Mouse (Mus musculus) thymus, postnatal 4 days (tissue): ENCODE measurements at regions not wholly inside any gene's neighbourhood (a gene's known extent, or its start where the extent isn't known, plus 50 kb on each side); places are given as distances from the start of the nearest gene placed in this dataset.
A peak's percentile ranks its signal among the peaks of the same experiment; 100 is the strongest.

Experiments
- DNase-seq: peaks from one replicate; pipeline ENCODE4 v3.0.0; 2021

GRCm38 (mm10) chr16:24254590-24254989, 138.7 kb upstream of the Lpp start:
- no peak for DNase-seq

GRCm38 (mm10) chr16:24254143-24254542, 139.2 kb upstream of the Lpp start:
- no peak for DNase-seq

DNA sequence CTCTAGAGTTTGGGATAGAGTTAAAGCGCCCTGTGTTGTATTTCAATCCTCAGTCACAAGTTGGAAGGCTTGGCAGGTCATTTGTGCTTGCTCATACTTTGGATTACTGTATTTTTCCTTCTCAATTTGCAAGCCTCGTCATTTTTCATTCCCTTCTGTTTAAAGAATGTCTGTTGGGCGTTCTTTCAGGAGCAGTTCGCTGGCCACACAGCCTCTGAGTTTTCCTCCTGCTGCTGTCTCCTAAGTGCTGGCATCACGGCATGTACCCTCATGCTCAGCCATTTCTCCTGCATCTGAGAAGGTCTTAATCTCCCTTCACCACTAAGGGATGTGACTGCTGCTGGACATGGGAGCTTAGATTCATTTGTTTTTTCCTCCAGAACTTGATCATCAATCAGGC, 146.0 kb upstream of the Lpp start:
- no peak for DNase-seq

DNA sequence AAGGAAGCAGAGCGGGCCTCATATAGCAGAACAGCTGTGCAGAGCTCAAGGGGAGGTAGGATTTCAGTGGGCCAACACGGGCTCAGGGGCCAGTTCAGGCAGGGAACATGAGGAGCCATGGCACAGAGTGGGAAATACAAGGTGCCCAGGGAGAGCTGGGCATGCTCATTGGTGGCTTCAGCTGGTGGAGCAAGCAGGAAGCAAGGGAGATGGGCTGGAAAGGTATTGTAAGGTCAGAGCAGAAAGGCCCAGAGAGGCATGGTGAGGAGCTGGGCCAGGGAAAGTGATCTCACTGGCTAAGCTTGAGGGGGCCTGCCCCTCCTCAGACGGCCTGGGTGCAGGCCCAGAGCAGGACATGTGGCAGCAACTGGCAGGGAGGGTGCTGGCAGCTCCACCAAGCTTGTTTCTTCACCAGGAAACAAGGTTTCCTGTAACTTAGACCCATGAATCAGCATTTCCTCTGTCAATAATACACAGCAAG, 155.2 kb upstream of the Lpp start:
- peak; percentile 64 for DNase-seq

- DNase-seq = peak; percentile 5
Observed at GRCm38 (mm10) chr16:24237425-24237824, 155.9 kb upstream of the Lpp start.

- DNase-seq = no peak
Observed at GRCm38 (mm10) chr16:24237013-24237412, 156.3 kb upstream of the Lpp start.

DNA sequence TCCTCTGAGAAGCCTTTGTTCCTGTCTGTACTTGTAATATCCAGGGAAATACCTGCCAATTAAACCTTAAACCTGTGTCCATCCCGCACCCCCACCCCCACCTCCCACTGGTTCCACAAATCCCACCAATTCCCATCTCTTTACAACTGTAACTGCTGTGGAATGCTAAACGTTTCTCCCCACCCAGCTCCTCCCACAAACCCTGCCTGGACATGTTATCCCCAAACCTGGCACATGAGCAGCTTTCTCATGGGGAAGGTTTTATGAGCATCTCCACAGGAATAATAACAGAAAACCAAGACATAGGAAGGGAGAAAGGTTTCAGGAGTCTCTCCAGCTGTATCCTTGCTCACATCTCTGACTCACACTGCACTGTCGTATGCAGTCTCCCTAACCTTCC, 156.8 kb upstream of the Lpp start:
- peak; percentile 6 for DNase-seq

- DNase-seq = peak; percentile 50
Observed at GRCm38 (mm10) chr16:24234795-24235194, 158.5 kb upstream of the Lpp start.

DNA sequence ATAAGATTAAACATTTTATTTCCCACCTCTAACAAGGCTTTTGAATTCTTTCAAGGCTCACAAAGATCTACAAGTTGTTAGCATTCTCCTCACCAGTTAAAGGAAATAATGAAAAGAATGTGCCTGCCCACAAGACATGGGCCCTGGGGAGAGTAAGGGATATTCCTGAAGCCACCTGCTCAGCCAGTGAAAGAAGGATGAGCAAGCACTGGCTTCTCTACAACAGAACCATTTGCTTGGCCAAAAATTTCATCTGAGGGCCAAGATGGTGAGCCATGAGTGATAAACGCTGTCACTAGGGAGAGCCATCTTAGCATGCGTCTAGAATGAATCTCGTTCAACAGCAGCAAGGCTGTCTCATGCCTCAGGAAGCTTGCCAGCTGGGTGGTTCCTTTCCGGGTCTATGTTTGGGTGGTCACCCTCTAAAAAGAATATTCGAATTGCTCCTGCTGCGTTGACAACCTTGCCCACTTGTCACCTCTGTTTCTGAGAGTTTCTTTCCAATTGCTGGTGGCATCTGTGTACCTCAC, 161.2 kb upstream of the Lpp start:
- peak; percentile 12 for DNase-seq

DNA sequence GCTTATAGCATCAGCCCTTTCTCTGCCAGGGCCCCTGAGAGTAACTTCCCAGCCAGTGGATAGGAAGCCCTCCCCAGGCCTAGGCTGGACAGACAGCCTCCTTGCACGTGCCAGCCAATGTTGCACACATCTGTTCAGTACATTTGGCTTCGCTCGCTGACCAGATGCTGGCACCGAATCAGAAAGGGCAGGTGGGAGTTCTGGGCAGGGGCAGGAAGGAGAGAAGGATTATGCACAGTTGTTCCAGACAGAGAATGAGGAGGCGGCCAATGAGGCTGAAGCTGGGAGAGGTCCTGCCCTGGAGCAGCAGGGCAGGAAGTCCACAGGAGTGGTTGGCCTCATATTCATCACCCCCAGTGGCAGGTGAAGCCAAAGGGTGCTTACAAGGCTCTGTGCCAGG, 161.8 kb upstream of the Lpp start:
- peak; percentile 30 for DNase-seq

GRCm38 (mm10) chr16:24229002-24229607, 164.2 kb upstream of the Lpp start:
- no peak for DNase-seq

GRCm38 (mm10) chr16:24225897-24226296, 167.4 kb upstream of the Lpp start:
- no peak for DNase-seq

GRCm38 (mm10) chr16:24225090-24225489, 168.2 kb upstream of the Lpp start:
- no peak for DNase-seq

- no peak for DNase-seq
Observed at GRCm38 (mm10) chr16:24223901-24224300, 169.4 kb upstream of the Lpp start.

- DNase-seq = no peak
Observed at GRCm38 (mm10) chr16:24223527-24223880, 169.8 kb upstream of the Lpp start.

DNA sequence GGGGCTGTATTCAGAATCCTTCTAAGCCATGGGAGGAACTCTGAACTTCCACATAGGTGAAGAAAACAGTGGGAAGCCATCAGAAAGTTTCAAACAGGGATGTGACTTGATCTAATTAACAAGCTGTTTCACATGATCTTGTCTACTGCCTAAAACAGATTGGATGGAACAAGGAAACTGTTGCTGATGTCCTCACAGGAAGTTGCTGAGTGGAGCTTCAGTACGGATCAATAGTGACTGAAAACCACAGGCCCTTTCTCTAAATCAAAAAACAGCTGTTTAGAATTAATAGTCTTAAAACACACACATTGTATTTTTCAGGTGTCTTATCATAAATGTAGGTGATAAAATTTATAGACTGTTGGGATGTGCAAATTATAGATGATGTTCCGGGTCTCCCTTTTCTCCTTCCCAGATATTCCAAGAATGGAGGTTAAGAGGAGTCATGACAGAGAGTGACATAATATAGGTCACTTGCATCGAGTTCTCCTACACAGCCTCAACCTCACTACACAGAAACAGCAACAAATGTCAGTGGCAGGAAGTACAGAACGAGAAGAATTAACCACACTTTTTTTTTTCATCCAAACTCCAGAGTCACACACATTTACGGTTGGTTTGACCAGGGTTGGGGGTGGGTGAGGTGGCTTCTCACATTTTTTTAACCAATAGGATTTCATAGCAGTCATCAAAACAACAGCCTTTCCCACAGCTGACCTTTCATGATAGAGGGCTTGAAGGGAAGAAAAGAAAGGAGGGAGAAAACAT, 170.4 kb upstream of the Lpp start:
- peak; percentile 56 for DNase-seq

DNA sequence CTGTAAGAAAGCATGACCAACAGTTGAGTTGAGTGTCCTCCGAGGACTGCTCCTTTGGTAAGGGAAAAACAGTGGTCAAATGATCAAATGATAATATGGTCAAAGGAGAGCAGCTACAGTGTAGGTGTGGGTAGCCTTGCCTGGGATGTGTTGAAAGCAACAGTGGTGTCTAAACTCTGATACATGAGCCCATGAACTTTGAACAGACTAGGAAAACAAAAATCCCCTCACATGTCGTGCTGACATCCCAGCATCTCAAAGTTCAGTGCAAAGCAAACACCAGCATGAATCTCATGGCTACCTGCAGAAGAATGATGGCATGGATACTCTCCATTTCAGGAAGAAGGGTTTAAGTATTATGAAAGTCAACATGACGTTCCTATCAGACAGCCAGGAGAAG, 171.3 kb upstream of the Lpp start:
- no peak for DNase-seq

DNA sequence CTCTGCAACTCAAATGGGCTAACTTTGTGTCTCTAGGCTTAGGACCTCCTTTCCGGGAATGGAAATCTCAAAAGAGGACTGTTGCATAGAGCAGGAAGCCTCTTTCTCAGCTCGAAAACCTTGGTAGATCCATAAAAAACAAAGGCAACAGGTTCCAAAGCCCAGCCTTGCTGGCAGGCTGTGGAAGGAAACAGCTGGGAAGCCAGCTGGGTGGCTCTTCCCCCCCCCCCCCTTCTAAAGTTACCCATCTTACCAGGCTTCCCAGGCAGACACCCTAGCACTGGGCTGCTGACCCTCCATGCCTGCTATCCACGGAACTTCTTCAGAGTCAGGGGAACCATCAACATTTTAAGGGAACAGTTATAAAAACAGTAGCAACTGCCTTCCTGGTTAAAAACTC, 172.7 kb upstream of the Lpp start:
- DNase-seq = peak; percentile 32

- peak; percentile 62 for DNase-seq
Observed at GRCm38 (mm10) chr16:24219691-24220090, 173.6 kb upstream of the Lpp start.

DNA sequence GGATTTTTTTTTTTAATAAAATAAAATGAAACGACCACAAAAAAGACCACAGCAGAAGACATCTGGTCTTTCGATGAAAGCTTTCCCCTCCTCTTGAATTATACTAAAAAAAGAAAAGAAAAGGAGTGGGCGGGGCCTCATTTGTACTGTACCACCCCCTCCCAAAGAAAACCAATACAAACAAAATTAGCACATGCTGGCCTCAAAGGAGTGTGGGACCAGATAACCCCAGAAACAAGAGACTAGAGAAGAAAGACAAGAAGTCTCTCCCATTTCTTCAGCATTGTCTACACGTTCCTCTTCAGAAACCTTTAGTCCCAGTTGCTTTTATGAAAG, 174.5 kb upstream of the Lpp start:
- DNase-seq = peak; percentile 57

DNA sequence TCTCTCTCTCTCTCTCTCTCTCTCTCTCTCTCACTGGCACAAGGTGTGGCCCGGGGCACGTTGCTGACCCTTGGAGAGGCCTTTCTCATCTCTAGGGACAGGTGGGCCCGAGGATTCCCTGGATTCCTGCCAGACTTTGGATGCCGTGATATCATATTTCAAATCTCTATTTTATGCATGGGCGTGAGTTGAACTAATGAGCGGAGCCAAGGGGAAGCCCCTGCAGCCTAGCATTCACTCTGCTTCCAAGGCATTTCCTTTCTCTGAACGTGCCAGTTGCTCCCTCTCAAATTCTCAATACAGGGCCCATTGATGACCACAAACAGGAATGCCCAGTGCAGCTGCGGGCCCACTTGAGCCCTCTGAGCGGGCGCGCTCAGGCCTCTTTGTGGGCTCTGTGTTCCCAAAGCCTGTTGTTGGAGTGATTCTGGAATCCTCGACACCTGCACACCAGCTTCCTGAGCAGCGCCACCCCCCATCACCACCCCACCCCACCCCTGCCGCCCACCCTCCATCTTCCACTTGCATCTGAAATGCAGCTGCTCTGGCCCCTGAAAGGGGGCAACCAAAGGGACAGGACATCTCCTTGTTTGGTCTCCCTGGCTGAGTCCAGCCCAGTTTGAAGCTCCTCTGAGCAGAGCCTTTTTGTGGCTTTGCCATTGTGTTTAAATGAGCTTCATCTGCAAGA, 175.0 kb upstream of the Lpp start:
- DNase-seq = peak; percentile 60

DNA sequence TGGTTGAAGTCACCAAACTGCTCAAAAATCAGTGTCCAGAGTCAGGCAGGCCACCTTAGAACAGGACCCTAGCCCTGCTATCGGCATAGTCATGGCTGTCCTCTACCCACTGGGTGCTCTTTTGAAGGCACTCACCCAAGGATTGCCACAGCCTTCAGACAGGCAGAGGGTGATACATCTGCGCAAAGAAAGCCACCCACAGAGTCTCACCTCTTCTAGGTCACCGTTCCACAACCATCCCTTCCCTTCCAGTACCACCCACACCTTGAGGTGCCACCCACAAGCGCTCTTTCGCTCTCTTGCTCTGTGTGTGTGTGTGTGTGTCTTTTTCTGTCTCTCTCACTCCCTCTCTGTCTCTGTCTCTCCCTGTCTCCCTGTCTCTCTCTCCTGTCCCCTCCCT, 176.5 kb upstream of the Lpp start:
- DNase-seq = peak; percentile 63

- DNase-seq = peak; percentile 55
Observed at GRCm38 (mm10) chr16:24215353-24215752, 178.0 kb upstream of the Lpp start.

- DNase-seq = no peak
Observed at GRCm38 (mm10) chr16:24213577-24213976, 179.7 kb upstream of the Lpp start.
